Mouse (Mus musculus) effector memory CD4-positive, alpha-beta T cell, adult 7 months (primary cell): ENCODE data around the gene Clvs2. TPM values are rescaled to one million over a fixed set of nuclear protein-coding genes. Genes with fewer than 3 reads are reported as not detected.

ENCODE experiments used
- polyA plus RNA-seq: library from polyadenylated mRNA; unstranded; fragments of 100-300 nt; shearing (Covaris generic); gene quantifications from one replicate; pipeline ENCODE4 v1.2.1, GENCODE M21; 2017

Clvs2 gene
- 0.38 TPM for polyA plus RNA-seq

GRCm38 (mm10) chr10:33624131-33624879 is at the start of gene Clvs2:
Clvs2 (minus strand) TSS chr10:33624769.

Other genes with a start within 250 kb of the Clvs2 start
- not detected for gene Sult3a2, start 161.9 kb upstream of the Clvs2 start, polyA plus RNA-seq
- not detected for gene Sult3a1, start 233.0 kb upstream of the Clvs2 start, polyA plus RNA-seq